ENCODE assay signal across 27 mouse cellular contexts in the genomic region with DNA sequence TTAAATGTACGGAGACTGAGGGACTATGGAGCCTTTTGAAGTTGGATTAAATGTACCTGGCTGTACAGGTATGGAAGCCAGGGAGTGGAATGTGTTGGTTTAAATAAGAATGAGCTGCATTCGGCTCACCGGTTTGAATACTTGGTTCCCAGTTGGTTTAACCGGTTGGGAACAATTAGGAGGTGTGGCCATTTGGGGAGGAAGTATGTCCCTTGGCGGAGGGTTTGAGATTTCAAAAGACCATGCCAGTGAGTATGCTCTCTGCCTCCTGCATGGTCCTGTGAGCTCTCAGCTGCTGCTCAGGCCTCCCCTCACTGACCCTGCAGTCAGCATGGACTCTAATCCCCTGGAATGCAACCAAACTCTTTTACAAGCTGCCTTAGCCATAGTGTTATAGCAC.
A peak's percentile ranks its signal among the peaks of the same experiment; 100 is the strongest.
DNase-seq lines count a peak whose midpoint lies in the region; ATAC-seq and TF ChIP-seq lines count a peak whose summit lies in the region.
"Had no signal": no experiment of that assay in that cellular context is flagged by ENCODE, and none has a peak within 500 bp of the region (broad histone marks: within the 10 kb centered on the region; RNA-seq: fewer than 3 reads in every experiment).

No protein-coding gene starts in this region.

- H3K4me1 ChIP-seq in embryonic facial prominence, embryonic 11.5 days (ENCODE audit: control insufficient read depth, insufficient read depth, low read length): no peaks in the 10 kb centered on the region
- peaks cover 21% of the 10 kb centered on the region for H3K4me1 ChIP-seq in embryonic facial prominence, embryonic 10.5 days
- H3K4me1 ChIP-seq in ES-E14 (ENCODE audit: control insufficient read depth in 2 of 2, insufficient read depth in 2 of 2, low read length in 2 of 2, poor library complexity in 1 of 2): peaks cover 0 to 21% of the 10 kb centered on the region in 2 experiments; a peak in 2 of 4 replicates
- no peaks in the 10 kb centered on the region for H3K4me1 ChIP-seq in forebrain, embryonic 13.5 days
- H3K4me1 ChIP-seq: hindbrain, embryonic 12.5 days had no signal

- H3K4me2 ChIP-seq in embryonic facial prominence, embryonic 11.5 days (ENCODE audit: low read depth, low read length): no peak overlapping the region
- no peak overlapping the region for H3K4me2 ChIP-seq in forebrain, embryonic 13.5 days
- H3K4me2 ChIP-seq: embryonic facial prominence, embryonic 13.5 days; heart, embryonic 15.5 days; hindbrain, embryonic 12.5 days had no signal

- no peaks in the 10 kb centered on the region for H3K9me3 ChIP-seq in embryonic facial prominence, embryonic 11.5 days (replicated peaks; ENCODE audit: control insufficient read depth, low read length)
- no peaks in the 10 kb centered on the region for H3K9me3 ChIP-seq in embryonic facial prominence, embryonic 10.5 days
- H3K9me3 ChIP-seq in ES-E14 (ENCODE audit: control insufficient read depth, insufficient read depth, low read depth, low read length): no peaks in the 10 kb centered on the region
- no peaks in the 10 kb centered on the region for H3K9me3 ChIP-seq in forebrain, embryonic 13.5 days (replicated peaks)
- H3K9me3 ChIP-seq: embryonic facial prominence, embryonic 13.5 days; heart, embryonic 10.5 days; heart, embryonic 15.5 days; hindbrain, embryonic 12.5 days had no signal

- no peak overlapping the region for H3K4me3 ChIP-seq in embryonic facial prominence, embryonic 11.5 days (ENCODE audit: low read depth, low read length)
- H3K4me3 ChIP-seq in embryonic facial prominence, embryonic 10.5 days: no peak overlapping the region
- H3K4me3 ChIP-seq in ES-E14 (ENCODE audit: insufficient read depth in 1 of 2, low read depth in 1 of 2, low read length in 2 of 2, poor library complexity in 1 of 2, severe bottlenecking in 1 of 2): 0 out of 4 replicates have a peak overlapping the region, but pooled peaks of 1 of the 2 experiments have one; percentile 2
- no peak overlapping the region for H3K4me3 ChIP-seq in forebrain, embryonic 13.5 days
- H3K4me3 ChIP-seq: embryonic facial prominence, embryonic 13.5 days; heart, embryonic 10.5 days; heart, embryonic 15.5 days; hindbrain, embryonic 12.5 days; left cerebral cortex, adult 2 months had no signal

- H3K9ac ChIP-seq in embryonic facial prominence, embryonic 11.5 days (replicated peaks; ENCODE audit: low read length): no peak overlapping the region
- H3K9ac ChIP-seq in ES-E14 (ENCODE audit: insufficient read depth, low read depth, low read length, poor library complexity, severe bottlenecking): no peak overlapping the region
- no peak overlapping the region for H3K9ac ChIP-seq in forebrain, embryonic 13.5 days
- H3K9ac ChIP-seq: embryonic facial prominence, embryonic 13.5 days; heart, embryonic 15.5 days; hindbrain, embryonic 12.5 days; liver, embryonic 14.5 days had no signal

- WGBS in embryonic facial prominence, embryonic 11.5 days: 28% methylated on average over 5 of the region's 5 CpGs
- WGBS in embryonic facial prominence, embryonic 10.5 days: 27% methylated on average over 5 of the region's 5 CpGs
- WGBS in forebrain, embryonic 13.5 days: 32% methylated on average over 5 of the region's 5 CpGs

- in situ Hi-C loops in ES-E14 (cut with MboI; ENCODE audit: low sequenced_read_pairs in 2 of 2, unreplicated experiment in 2 of 2): loop anchor here (10.0 to 25.0 kb wide), 2 partner anchors 348 to 370 kb away; no protein-coding TSS in a partner anchor

- ATAC-seq in embryonic facial prominence, embryonic 11.5 days (replicated peaks; ENCODE audit: insufficient number of reproducible peaks, low FRiP score, low TSS enrichment, low read depth): 0 out of 2 replicates have a peak, but pooled peaks have one; percentile 41
- peak; percentile 71 for ATAC-seq in granulocyte monocyte progenitor cell, adult 5-6 weeks (replicated peaks; ENCODE audit: poor library complexity, severe bottlenecking)
- no peak for ATAC-seq in forebrain, embryonic 13.5 days
- ATAC-seq: forebrain, embryonic 14.5 days; intestine, embryonic 16.5 days had no signal

- no peaks in the 10 kb centered on the region for H3K36me3 ChIP-seq in embryonic facial prominence, embryonic 11.5 days (replicated peaks; ENCODE audit: control insufficient read depth, insufficient read depth, low read depth, low read length)
- no peaks in the 10 kb centered on the region for H3K36me3 ChIP-seq in embryonic facial prominence, embryonic 10.5 days (replicated peaks)
- H3K36me3 ChIP-seq in ES-E14 (ENCODE audit: control insufficient read depth, insufficient read depth, low read length, poor library complexity, severe bottlenecking): no peaks in the 10 kb centered on the region
- H3K36me3 ChIP-seq in forebrain, embryonic 13.5 days (ENCODE audit: poor library complexity, severe bottlenecking): no peaks in the 10 kb centered on the region
- H3K36me3 ChIP-seq: embryonic facial prominence, embryonic 13.5 days; heart, embryonic 10.5 days; heart, embryonic 15.5 days; hindbrain, embryonic 12.5 days had no signal

- no peaks in the 10 kb centered on the region for H3K27me3 ChIP-seq in embryonic facial prominence, embryonic 11.5 days (ENCODE audit: control insufficient read depth, insufficient read depth, low read length)
- H3K27me3 ChIP-seq in embryonic facial prominence, embryonic 10.5 days (replicated peaks; ENCODE audit: low read depth, poor library complexity, severe bottlenecking): no peaks in the 10 kb centered on the region
- no peaks in the 10 kb centered on the region for H3K27me3 ChIP-seq in forebrain, embryonic 13.5 days
- H3K27me3 ChIP-seq: embryonic facial prominence, embryonic 13.5 days; heart, embryonic 15.5 days; hindbrain, embryonic 12.5 days had no signal

- DNase-seq in embryonic facial prominence, embryonic 11.5 days (ENCODE audit: low spot score): peak; percentile 23
- DNase-seq in embryonic facial prominence, embryonic 10.5 days (ENCODE audit: low spot score): no peak
- DNase-seq in ES-E14 (ENCODE audit: low read depth, low spot score): peak; percentile 65
- DNase-seq in layer of hippocampus, postnatal 25 days (ENCODE audit: extremely low spot score in 1 of 2, low spot score in 1 of 2): no peak
- DNase-seq in layer of hippocampus, postnatal 36 days: no peak
- DNase-seq: adrenal gland, postnatal 14 days; cerebellum, adult 18-20 months; cerebellum, postnatal 10 days; gastrocnemius, postnatal 14 days; kidney, adult 8-10 months; liver; lung, adult 2 months; lung, postnatal 10 days; midbrain, embryonic 14.5 days; thymus, postnatal 25 days had no signal

- no peak overlapping the region for H3K27ac ChIP-seq in embryonic facial prominence, embryonic 11.5 days (replicated peaks; ENCODE audit: low read depth, low read length)
- no peak overlapping the region for H3K27ac ChIP-seq in embryonic facial prominence, embryonic 10.5 days (replicated peaks)
- H3K27ac ChIP-seq in ES-E14 (ENCODE audit: insufficient read depth, low read depth, low read length, poor library complexity, severe bottlenecking): peak overlapping the region; percentile 84; the same call in 1 of the 2 replicates
- H3K27ac ChIP-seq in forebrain, embryonic 13.5 days: no peak overlapping the region
- H3K27ac ChIP-seq: embryonic facial prominence, embryonic 13.5 days; heart, embryonic 10.5 days; heart, embryonic 15.5 days; hindbrain, embryonic 12.5 days; kidney, postnatal 0 days; left cerebral cortex, adult 2 months; liver, embryonic 14.5 days; macrophage had no signal

TF ChIP-seq in ES-E14, 5 proteins besides CTCF, POLR2A, EP300 and RAD21:
- no peak for TF ChIP-seq ZC3H11A (IDR thresholded peaks at IDR 0.05; ENCODE audit: borderline replicate concordance, low read depth, low read length)
- no peak for TF ChIP-seq CHD2 (IDR thresholded peaks at IDR 0.05; ENCODE audit: low read depth, low read length)
- TF ChIP-seq HCFC1 (IDR thresholded peaks at IDR 0.05; ENCODE audit: borderline replicate concordance, insufficient read depth, low read length): no peak
- no peak for TF ChIP-seq ZNF384 (IDR thresholded peaks at IDR 0.05; ENCODE audit: low read depth, low read length)
- TF ChIP-seq MAFK (IDR thresholded peaks at IDR 0.05; ENCODE audit: insufficient read depth, low read depth, low read length): no peak

Comparison
In these comparisons a context has a peak if more than half of its experiments do, and no peak if none do; other contexts are left out.
1. DNase-seq: peak in embryonic facial prominence, embryonic 11.5 days (single experiment) and ES-E14 (single experiment); none in embryonic facial prominence, embryonic 10.5 days (single experiment), layer of hippocampus, postnatal 25 days (0 of 2) and layer of hippocampus, postnatal 36 days (0 of 2).